Mouse (Mus musculus) neural tube, embryonic 12.5 days (tissue): ENCODE data around the gene Kcnn4. TPM values are rescaled to one million over a fixed set of nuclear protein-coding genes. Genes with fewer than 3 reads are reported as not detected.

ENCODE experiments used
- ATAC-seq: fragments of 200-750 bp; cut with Nextera tagmentation; 2 replicates; pipeline ENCODE4 v1.8.0; 2017; ENCODE audit warnings: low read depth, mild to moderate bottlenecking, moderate TSS enrichment, moderate library complexity; ENCODE audit not compliant: low FRiP score
- H3K27ac ChIP-seq: fragments of 300-500 bp; sonication (generic); 2 replicates; pipeline ENCODE4 v1.5.1; 2016
- H3K27me3 ChIP-seq: fragments of 300-500 bp; sonication (generic); replicated peaks from 2 replicates; pipeline ENCODE4 v1.6.1; 2016; ENCODE audit warnings: mild to moderate bottlenecking
- H3K36me3 ChIP-seq: fragments of 300-500 bp; sonication (generic); 2 replicates; pipeline ENCODE4 v1.6.1; 2016; ENCODE audit warnings: mild to moderate bottlenecking
- H3K4me1 ChIP-seq: fragments of 300-500 bp; sonication (generic); 2 replicates; pipeline ENCODE4 v1.6.1; 2016
- H3K4me2 ChIP-seq: fragments of 300-500 bp; sonication (generic); replicated peaks from 2 replicates; pipeline ENCODE4 v1.6.1; 2016; ENCODE audit warnings: mild to moderate bottlenecking
- H3K4me3 ChIP-seq: fragments of 300-500 bp; sonication (generic); 2 replicates; pipeline ENCODE4 v1.5.1; 2016
- H3K9ac ChIP-seq: fragments of 300-500 bp; sonication (generic); 2 replicates; pipeline ENCODE4 v1.6.1; 2016; ENCODE audit warnings: mild to moderate bottlenecking
- H3K9me3 ChIP-seq: fragments of 300-500 bp; sonication (generic); 2 replicates; pipeline ENCODE4 v1.6.1; 2016; ENCODE audit warnings: mild to moderate bottlenecking
- whole genome bisulfite sequencing: fragments of 180-500 bp; shearing (Covaris S2); methylation state at CpG from one replicate; pipeline ENCODE4 v1.1.7; 2016; 5-methylcytosine and 5-hydroxymethylcytosine counted together
- polyA plus RNA-seq: library from polyadenylated mRNA; unstranded; fragments of >200 nt; fragmentation: Nextera tagmentation; extraction: Ambion mirVana; gene quantifications from 2 replicates; pipeline ENCODE4 v1.2.1, GENCODE M21; 2016

The Kcnn4 gene
- polyA plus RNA-seq, 1 experiment from 2014 or later, result 1.7 TPM

DNA sequence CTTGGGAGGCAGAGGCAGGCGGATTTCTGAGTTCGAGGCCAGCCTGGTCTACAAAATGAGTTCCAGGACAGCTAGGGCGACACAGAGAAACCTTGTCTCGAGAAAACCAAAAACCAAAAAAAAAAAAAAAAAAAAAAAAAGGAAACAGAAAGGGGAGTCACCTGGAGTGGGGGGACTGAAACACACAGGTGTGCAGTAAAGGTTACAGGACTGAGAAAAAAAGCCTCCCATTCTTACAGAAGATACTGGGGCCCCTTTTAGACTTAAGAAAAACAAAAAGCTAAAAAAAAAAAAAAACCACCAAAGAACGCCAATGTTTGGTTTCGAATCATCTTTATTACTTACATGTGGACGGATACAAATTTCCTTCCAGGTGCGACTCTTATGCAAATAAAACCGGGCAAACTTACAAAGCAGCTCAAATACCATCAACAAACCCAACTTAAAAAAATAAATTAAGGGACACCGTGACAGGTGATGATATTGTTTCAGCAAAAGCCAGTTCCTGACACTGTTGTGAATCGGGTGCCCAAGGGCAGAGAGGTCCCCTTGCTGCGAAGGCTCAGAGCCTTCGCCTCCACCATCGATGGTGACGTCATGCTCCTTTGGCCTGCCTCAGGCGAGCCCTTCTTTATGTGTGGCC lies 12.8 kb downstream of the Kcnn4 start:
- 84% methylated on average over 16 of the region's 16 CpGs for WGBS
- no peak overlapping the region for H3K4me2 ChIP-seq
- no peaks in the 10 kb centered on the region for H3K9me3 ChIP-seq
- H3K27ac ChIP-seq, result no peak overlapping the region
- H3K9ac ChIP-seq, result no peak overlapping the region
- H3K4me3 ChIP-seq, result no peak overlapping the region
- peaks cover 4% of the 10 kb centered on the region; the same call in 1 of the 2 replicates for H3K4me1 ChIP-seq
- H3K36me3 ChIP-seq, result no peaks in the 10 kb centered on the region
- H3K27me3 ChIP-seq, result 0 out of 2 replicates have a peak, but pooled peaks cover 3% of the 10 kb centered on the region
- no peak for ATAC-seq

DNA sequence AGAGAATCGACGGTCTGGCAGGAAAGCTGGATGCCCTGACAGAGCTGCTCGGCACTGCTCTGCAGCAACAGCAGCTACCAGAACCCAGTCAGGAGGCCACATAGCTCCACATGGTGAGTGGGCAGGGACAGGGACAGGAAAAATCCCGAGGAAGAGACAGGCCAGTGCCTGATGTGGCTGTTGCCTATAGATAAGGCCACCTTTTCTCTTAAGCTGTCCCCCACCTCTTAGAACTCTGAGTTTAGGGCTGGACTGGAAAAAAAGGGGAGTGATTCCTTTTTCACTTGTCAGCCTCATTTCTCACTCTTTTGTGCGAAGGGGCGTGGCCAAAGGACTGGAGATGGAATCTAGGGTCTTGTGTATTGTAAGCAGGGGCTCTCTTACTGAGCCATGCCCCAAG lies 14.0 kb downstream of the Kcnn4 start:
- 0 out of 2 replicates have a peak, but pooled peaks cover 3% of the 10 kb centered on the region for H3K27me3 ChIP-seq
- H3K4me3 ChIP-seq, result no peak overlapping the region
- no peak for ATAC-seq
- no peak overlapping the region for H3K9ac ChIP-seq
- no peaks in the 10 kb centered on the region for H3K36me3 ChIP-seq
- peaks cover 4% of the 10 kb centered on the region; the same call in 1 of the 2 replicates for H3K4me1 ChIP-seq
- H3K27ac ChIP-seq, result no peak overlapping the region
- H3K9me3 ChIP-seq, result no peaks in the 10 kb centered on the region
- H3K4me2 ChIP-seq, result no peak overlapping the region
- 69% methylated on average over 6 of the region's 6 CpGs for WGBS

GRCm38 (mm10) chr7:24384827-24385226 lies 14.8 kb downstream of the Kcnn4 start:
- 6% methylated on average over 11 of the region's 11 CpGs for WGBS
- H3K36me3 ChIP-seq, result no peaks in the 10 kb centered on the region

DNA sequence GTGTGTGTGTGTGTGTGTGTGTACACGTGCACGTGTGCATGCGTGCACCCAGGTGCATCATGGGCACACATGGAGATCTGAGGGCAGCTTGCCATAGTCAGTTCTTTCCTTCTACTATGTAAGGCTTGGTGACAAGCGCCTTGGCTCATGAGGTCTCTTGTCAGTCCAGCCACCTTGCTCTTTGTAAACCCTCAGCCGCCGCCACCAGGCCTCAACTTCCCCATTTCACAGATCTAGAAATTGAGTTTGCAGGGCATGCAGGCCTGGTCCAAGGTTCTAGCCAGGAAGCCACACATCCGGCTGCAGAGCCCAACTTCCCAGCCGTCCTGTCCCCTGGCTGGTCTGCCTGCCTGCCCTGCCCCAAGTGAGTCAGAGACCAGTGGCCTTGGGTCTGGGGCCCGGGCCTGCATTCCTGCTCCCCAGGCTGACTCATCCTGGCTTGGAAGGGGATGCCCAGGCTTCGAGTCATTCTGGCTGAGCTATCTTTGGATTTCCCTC lies 17.0 kb downstream of the Kcnn4 start:
- H3K9ac ChIP-seq, result no peak overlapping the region
- ATAC-seq, result no peak

More at GRCm38 (mm10) chr7:24384827-24385226, 14.8 kb downstream of the Kcnn4 start:
- Histone ChIP-seq H3K4me3 (no peak overlapping the region), H3K4me1 (peaks cover 4% of the 10 kb centered on the region; the same call in 1 of the 2 replicates), H3K27ac (no peak overlapping the region), H3K9ac (no peak overlapping the region), H3K27me3 (0 out of 2 replicates have a peak, but pooled peaks cover 3% of the 10 kb centered on the region), H3K4me2 (peak overlapping the region; percentile 32; the same call in 1 of the 2 replicates), H3K9me3 (no peaks in the 10 kb centered on the region)
- ATAC-seq, result peak; percentile 67

DNA sequence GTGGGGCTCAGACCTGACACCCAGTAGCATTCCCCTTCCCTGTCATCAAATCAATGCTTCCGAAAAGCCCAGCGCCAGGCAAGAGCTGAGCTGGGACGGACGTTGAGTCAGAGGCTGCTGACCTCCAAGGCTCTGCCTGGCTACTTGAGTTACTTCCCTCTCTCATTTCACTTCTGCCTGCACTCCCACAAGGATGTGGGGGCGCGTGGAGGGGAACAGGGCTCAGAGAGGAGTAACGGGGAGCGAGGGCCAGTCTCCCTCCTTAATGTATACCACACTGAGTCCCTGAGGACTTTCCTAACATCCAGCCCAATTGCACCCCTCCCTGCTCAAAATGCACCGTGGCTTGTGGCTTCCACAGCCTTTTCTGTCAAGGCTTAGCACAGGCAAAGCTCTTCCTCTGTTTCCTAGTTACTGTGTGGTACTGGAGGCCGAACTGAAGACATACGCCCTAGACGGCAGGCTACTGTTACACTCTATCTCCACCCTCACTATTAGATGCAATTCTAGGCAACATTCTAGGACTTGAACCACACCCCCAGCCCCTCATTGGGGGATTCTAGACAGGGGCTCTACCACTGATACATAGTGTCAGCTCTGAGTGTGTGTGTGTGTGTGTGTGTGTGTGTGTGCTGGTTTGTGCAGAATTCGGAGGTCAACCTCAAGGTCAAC lies 19.6 kb downstream of the Kcnn4 start:
- H3K27ac ChIP-seq, result no peak overlapping the region

More for the DNA sequence above, 17.0 kb downstream of the Kcnn4 start:
- Histone ChIP-seq H3K9me3 (no peaks in the 10 kb centered on the region), H3K4me1 (peaks cover 19% of the 10 kb centered on the region), H3K4me2 (no peak overlapping the region), H3K27me3 (0 out of 2 replicates have a peak, but pooled peaks cover 3% of the 10 kb centered on the region), H3K27ac (no peak overlapping the region), H3K4me3 (no peak overlapping the region), H3K36me3 (no peaks in the 10 kb centered on the region)
- 85% methylated on average over 10 of the region's 10 CpGs for WGBS

GRCm38 (mm10) chr7:24390512-24390911 lies 20.4 kb downstream of the Kcnn4 start:
- peak overlapping the region; percentile 80; the same call in 1 of the 2 replicates for H3K27ac ChIP-seq
- H3K4me3 ChIP-seq, result no peak overlapping the region
- H3K36me3 ChIP-seq, result no peaks in the 10 kb centered on the region
- peaks cover 19% of the 10 kb centered on the region for H3K4me1 ChIP-seq
- peak overlapping the region; percentile 57 for H3K4me2 ChIP-seq
- 33% methylated on average over 7 of the region's 7 CpGs for WGBS
- H3K9ac ChIP-seq, result no peak overlapping the region
- ATAC-seq, result peak; percentile 43
- no peaks in the 10 kb centered on the region for H3K27me3 ChIP-seq
- H3K9me3 ChIP-seq, result no peaks in the 10 kb centered on the region

More for the DNA sequence above, 19.6 kb downstream of the Kcnn4 start:
- no peaks in the 10 kb centered on the region for H3K9me3 ChIP-seq
- WGBS, result 68% methylated on average over 13 of the region's 13 CpGs
- no peak overlapping the region for H3K4me2 ChIP-seq
- H3K27me3 ChIP-seq, result 0 out of 2 replicates have a peak, but pooled peaks cover under 1% of the 10 kb centered on the region
- no peaks in the 10 kb centered on the region for H3K36me3 ChIP-seq
- H3K4me1 ChIP-seq, result peaks cover 19% of the 10 kb centered on the region
- no peak overlapping the region for H3K4me3 ChIP-seq
- ATAC-seq, result no peak
- no peak overlapping the region for H3K9ac ChIP-seq

DNA sequence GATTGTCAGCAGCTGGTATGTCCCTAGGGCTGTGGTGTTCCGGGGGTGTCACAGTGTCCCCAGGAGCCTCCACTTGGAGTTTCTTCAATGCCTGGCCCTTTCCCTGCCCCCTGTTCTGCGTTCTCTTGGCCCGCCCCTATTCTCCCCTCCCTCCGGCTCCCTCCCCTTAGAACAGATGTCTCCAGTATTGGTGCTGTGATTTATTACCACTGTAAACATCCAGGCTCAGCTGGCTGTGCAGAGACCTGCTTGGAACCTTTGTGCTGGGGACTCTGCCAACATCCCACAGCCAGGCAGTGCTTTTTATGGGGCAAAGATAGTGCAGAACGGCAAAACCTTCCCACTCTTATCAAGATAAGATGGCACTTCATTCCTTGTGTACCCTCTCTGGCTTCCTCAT lies 21.0 kb downstream of the Kcnn4 start:
- peak; percentile 92 for ATAC-seq
- peak overlapping the region; percentile 35; the same call in 1 of the 2 replicates for H3K9ac ChIP-seq
- peak overlapping the region; percentile 80 for H3K27ac ChIP-seq
- no peaks in the 10 kb centered on the region for H3K36me3 ChIP-seq
- peaks cover 19% of the 10 kb centered on the region for H3K4me1 ChIP-seq
- H3K9me3 ChIP-seq, result no peaks in the 10 kb centered on the region
- no peaks in the 10 kb centered on the region for H3K27me3 ChIP-seq
- peak overlapping the region; percentile 57 for H3K4me2 ChIP-seq
- H3K4me3 ChIP-seq, result no peak overlapping the region
- WGBS, result under 1% methylated on average over 5 of the region's 5 CpGs

DNA sequence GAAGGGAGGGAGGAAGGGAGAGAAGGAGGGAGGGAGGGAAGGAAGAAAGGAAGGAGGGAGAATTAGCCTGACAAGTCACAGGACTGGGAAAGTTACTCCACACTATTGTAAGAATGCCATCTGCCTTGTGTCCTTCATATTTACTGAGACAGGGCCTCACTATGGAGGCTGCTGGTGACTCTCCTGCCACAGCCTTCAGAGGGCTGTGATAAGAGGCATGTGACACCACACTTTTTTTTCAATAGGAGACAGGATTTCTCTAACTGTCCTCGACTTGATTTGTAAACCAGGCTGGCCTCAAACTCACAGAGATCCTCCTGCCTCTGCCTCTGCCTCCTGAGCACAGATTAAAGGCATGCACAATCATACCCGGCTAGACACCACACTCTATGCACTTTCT lies 21.6 kb downstream of the Kcnn4 start:
- Histone ChIP-seq H3K4me1 (peaks cover 19% of the 10 kb centered on the region), H3K4me2 (peak overlapping the region; percentile 57; the same call in 1 of the 2 replicates), H3K9me3 (no peaks in the 10 kb centered on the region), H3K9ac (no peak overlapping the region), H3K27me3 (no peaks in the 10 kb centered on the region), H3K4me3 (no peak overlapping the region), H3K27ac (peak overlapping the region; percentile 80), H3K36me3 (no peaks in the 10 kb centered on the region)
- ATAC-seq, result no peak
- 76% methylated on average over 2 of the region's 2 CpGs for WGBS

DNA sequence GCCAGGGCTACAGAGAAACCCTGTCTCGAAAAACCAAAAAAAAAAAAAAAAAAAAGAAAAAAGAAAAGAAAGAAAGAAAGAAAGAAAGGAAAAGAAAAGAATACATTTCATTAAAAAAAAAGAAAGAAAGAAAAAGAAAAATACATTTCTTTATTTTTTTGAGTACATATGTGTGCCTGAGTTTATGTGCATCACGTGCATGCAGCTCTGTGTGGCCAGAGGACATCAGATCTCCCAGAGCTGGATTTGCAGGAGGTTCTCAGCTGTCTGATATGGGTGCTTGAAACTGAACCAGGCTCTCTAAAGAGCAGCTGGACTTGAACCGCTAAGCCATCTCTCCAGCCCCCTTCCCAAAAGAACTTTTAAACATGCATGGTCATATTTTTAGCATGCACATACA lies 24.0 kb downstream of the Kcnn4 start:
- 93% methylated on average over 3 of the region's 3 CpGs for WGBS
- ATAC-seq, result no peak
- H3K9ac ChIP-seq, result no peak overlapping the region
- H3K4me2 ChIP-seq, result no peak overlapping the region
- no peak overlapping the region for H3K4me3 ChIP-seq
- no peaks in the 10 kb centered on the region for H3K27me3 ChIP-seq
- no peaks in the 10 kb centered on the region for H3K36me3 ChIP-seq
- no peaks in the 10 kb centered on the region for H3K9me3 ChIP-seq
- no peak overlapping the region for H3K27ac ChIP-seq
- peaks cover 19% of the 10 kb centered on the region for H3K4me1 ChIP-seq

- Histone ChIP-seq H3K4me2 (no peak overlapping the region), H3K9me3 (no peaks in the 10 kb centered on the region), H3K27ac (no peak overlapping the region), H3K4me1 (peaks cover 19% of the 10 kb centered on the region), H3K27me3 (no peaks in the 10 kb centered on the region), H3K36me3 (no peaks in the 10 kb centered on the region), H3K9ac (no peak overlapping the region), H3K4me3 (no peak overlapping the region)
- ATAC-seq, result no peak
- 75% methylated on average over 15 of the region's 15 CpGs for WGBS
Measured at GRCm38 (mm10) chr7:24394475-24395161, 24.6 kb downstream of the Kcnn4 start.

- no peak overlapping the region for H3K9ac ChIP-seq
- 80% methylated on average over 11 of the region's 11 CpGs for WGBS
- no peak overlapping the region for H3K4me2 ChIP-seq
- no peaks in the 10 kb centered on the region for H3K27me3 ChIP-seq
- no peaks in the 10 kb centered on the region for H3K36me3 ChIP-seq
- H3K27ac ChIP-seq, result no peak overlapping the region
- ATAC-seq, result no peak
- no peaks in the 10 kb centered on the region for H3K9me3 ChIP-seq
- H3K4me1 ChIP-seq, result peaks cover 1% of the 10 kb centered on the region; the same call in 1 of the 2 replicates
- H3K4me3 ChIP-seq, result no peak overlapping the region
Measured at GRCm38 (mm10) chr7:24396832-24397231, 26.8 kb downstream of the Kcnn4 start.
